Mouse (Mus musculus) thymus, postnatal 25 days (tissue): ENCODE measurements around the gene Erp27.
A peak's percentile ranks its signal among the peaks of the same experiment; 100 is the strongest.

Experiments
- DNase-seq: peaks from one replicate; pipeline ENCODE4 v3.0.0; 2022

Gene Erp27

GRCm38 (mm10) chr6:136938331-136939126, 16.5 kb upstream of the Erp27 start:
- peak; percentile 61 for DNase-seq

- DNase-seq: no peak
Observed at GRCm38 (mm10) chr6:136937117-136937516, 15.1 kb upstream of the Erp27 start.

DNA sequence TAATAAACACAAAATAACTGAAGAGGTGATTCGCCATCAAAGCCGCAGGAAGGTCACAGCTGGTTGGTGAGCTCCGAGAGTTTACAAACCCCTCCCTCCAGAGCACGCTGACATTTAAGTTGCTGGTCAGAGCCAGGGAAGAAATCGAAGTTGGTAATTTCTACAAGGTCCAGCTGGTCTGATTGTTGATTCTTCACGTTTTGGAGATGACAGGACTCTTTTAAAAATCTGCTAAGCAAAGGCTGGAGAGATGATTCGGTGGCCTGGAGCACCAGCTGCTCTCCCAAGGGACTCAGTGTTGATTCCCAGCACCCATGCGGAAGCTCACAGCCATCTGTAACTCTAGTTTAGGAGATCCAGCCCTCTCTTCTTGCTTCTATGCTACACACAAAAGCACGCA, 14.4 kb upstream of the Erp27 start:
- no peak for DNase-seq

DNA sequence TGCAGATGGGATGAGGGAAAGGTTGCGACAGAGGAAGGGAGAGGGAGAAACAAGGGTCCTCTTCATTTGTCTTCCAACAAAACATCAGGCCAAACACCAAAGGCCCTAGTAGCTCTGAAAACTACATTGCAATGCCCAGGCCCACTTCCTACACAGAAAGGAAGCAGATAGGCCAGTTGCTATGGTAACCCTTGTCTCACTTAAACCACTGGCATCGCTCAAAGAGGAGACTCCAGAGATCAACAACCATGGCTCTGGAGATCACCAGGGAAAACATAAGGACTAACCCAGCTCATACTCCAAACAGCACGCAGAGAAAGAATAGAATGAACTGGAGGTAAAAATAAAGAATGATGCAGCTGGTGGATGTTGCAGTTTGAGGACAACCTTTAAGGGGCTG, 13.3 kb upstream of the Erp27 start:
- no peak for DNase-seq

DNA sequence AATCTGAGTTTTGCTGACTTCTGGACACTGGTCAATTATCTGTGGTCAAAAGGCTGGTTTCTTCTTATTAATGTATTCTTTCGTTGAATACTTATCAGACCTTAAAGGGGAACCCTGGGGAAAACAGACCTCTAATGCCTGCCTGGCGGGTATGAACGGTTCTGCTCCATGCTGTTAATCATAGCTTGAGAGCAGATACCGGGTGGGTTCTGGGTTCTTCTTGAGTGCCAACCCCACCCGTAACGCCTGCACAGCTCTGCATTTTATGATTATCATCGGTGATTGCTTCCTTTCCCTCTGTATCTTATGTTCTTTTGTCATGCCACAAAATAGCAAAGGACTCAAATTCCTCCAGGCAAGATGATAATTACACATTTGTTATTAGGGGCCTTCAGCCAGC, 12.1 kb upstream of the Erp27 start:
- no peak for DNase-seq

DNA sequence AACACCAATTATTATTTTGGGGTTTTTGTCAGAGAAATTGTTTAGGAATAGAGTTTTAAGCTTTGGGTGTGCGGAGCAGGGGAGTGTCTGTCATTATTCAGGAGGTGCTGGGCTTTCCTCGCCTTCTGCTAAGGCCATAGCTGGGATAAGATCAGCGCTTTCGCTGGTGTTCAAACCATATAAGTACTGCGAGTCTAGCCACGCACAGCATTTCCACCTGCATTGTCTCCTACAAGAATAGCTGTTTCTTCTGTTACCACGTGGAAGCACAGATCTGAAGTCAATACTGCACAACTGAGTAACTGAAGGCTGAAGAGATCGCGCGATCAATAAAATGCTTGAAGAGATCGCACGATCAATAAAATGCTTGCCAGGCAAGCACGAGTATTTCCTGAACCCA, 9.3 kb upstream of the Erp27 start:
- no peak for DNase-seq

DNA sequence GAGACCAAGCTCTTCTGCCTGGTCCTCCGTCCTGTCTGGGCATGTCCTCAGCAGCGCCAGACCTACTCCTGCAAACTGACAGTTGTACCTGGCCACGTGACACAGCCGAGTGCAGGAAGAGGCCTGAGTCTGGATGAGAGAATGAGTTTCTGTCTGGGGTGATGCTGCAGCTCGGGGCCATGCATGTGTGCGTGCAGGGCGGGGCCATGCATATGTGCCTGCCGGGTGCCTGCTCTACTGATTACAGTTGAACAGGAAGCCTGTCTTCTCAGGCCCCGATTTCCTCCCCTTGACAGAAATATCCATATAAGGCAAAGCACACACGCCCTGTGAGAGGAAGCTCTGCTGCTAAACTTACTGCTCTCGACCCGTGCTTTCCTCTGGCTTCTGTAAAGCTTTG, 8.7 kb upstream of the Erp27 start:
- peak; percentile 86 for DNase-seq

DNA sequence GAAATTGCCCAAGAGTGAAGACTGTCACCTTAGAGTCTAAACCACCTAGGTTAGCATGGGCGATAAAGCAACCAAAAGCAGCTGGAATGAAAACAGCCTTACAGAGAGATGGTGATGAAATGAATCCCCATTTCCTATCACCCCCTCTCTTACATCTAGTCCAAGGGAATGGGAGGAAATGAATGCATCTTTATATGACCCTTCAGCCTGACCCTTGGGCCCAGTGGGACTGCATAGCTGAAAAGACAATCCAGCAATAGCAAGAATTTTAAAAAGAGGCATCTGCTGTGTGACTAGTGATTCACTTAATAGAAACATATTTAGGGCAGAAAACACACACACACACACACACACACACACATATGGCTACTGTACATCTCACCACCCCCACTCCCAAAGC, 5.6 kb upstream of the Erp27 start:
- DNase-seq: no peak

DNA sequence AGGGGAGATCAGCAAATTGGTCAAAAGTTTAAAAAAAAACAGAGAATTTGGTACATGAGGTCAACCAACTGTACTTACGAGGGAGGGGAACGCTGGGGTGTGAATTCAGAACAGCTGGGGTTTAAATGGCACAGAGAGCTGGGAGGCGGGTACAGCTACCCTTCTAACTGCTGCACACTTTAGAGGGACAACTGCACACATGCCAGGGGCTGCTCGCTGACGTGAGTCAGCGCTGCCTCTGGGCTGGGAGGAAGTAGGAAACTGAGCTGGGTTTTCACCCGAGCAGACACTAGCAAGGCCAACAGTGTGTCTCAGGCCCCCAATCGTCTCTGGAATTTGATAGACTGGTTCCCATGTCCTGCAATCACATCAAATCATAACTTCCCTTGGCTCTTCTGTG, 3.1 kb upstream of the Erp27 start:
- DNase-seq: peak; percentile 60

DNA sequence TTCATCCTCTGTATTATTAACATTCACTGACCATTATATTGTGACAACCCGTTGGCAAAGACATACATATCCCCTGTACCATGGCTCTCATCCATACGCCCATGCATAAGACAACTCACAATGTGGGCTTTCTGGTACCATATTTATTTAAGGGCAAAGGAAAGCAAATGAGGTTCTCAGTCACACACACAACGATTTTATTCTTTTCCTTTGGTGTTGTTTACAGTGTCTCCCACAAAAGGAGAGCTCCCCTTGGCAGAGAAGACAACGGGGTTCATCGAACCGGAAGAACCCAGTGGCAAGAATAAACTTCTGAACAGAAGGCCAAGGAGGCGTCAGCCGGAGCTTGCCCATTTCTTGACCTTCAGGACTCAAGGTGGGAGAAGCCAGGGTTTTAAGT, 1.6 kb upstream of the Erp27 start, which contains the start of gene Pde6h:
TSS of gene Pde6h (plus strand) at position 301 of the 400 bp plus-strand sequence.
- no peak for DNase-seq

GRCm38 (mm10) chr6:136922871-136923270, 891 bp upstream of the Erp27 start:
- no peak for DNase-seq

- no peak for DNase-seq
Observed at GRCm38 (mm10) chr6:136921601-136922000, 379 bp downstream of the Erp27 start.

- peak; percentile 74 for DNase-seq
Observed at GRCm38 (mm10) chr6:136920320-136921257, 1.4 kb downstream of the Erp27 start.

DNA sequence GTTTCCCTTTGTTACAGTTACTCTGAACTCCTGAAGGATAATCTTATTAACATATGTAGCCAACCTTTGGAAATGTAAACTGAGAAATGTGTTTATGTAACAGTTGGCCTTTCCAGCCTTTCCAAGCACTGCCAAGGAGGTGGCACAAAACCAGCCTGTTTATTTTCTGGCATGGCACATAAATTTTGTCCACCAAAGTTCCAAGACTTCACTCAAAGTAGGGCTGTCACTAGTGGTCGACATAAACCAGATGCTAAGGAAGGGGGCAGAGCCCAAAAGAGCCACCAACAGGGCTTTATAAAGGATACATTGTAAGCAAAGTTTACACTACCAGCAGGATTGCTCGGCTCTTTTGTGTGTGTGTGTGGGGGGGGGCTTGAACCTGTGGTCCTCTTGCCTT, 4.1 kb downstream of the Erp27 start:
- DNase-seq: no peak

GRCm38 (mm10) chr6:136915721-136916395, 6.1 kb downstream of the Erp27 start:
- no peak for DNase-seq

- no peak for DNase-seq
Observed at GRCm38 (mm10) chr6:136914234-136914633, 7.7 kb downstream of the Erp27 start.

- no peak for DNase-seq
Observed at GRCm38 (mm10) chr6:136913384-136914126, 8.4 kb downstream of the Erp27 start.

- no peak for DNase-seq
Observed at GRCm38 (mm10) chr6:136912751-136913265, 9.2 kb downstream of the Erp27 start.

- no peak for DNase-seq
Observed at GRCm38 (mm10) chr6:136910247-136910890, 11.6 kb downstream of the Erp27 start.

DNA sequence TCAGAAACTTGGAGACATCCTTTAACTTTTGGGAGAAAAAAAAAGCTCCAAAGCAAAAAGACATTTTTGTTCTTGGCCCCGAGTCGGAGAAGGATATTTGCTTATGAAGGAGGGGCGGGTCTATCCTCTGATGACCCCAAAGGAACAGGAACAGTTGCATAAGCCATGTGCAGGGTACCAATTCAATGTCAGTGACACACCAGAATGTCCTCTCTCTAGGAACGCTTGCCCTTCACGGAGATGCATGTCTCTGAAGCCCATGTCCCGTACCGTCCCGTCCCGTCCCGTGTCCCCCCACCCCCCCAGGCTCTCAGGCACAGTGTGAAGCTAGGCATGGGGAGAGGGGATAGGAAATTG, 15.1 kb downstream of the Erp27 start:
- DNase-seq: no peak

- no peak for DNase-seq
Observed at GRCm38 (mm10) chr6:136906283-136906936, 15.6 kb downstream of the Erp27 start.
